Mouse (Mus musculus) G1E-ER4 (cell line): ENCODE results near the gene Disc1. TPM values are rescaled to one million over a fixed set of nuclear protein-coding genes. Genes with fewer than 3 reads are reported as not detected.

ENCODE experiments used
- GATA1 ChIP-seq: IDR thresholded peaks from one replicate; pipeline ENCODE4 v1.8.0; 2012; ENCODE audit warnings: low read length, inconsistent platforms
- polyA plus RNA-seq: library from polyadenylated mRNA; stranded (reverse); fragments of >175 nt; gene quantifications from 2 replicates; pipeline ENCODE4 v1.2.3, GENCODE M21; 2012

Disc1 gene
- polyA plus RNA-seq, 1 experiment = not detected

DNA sequence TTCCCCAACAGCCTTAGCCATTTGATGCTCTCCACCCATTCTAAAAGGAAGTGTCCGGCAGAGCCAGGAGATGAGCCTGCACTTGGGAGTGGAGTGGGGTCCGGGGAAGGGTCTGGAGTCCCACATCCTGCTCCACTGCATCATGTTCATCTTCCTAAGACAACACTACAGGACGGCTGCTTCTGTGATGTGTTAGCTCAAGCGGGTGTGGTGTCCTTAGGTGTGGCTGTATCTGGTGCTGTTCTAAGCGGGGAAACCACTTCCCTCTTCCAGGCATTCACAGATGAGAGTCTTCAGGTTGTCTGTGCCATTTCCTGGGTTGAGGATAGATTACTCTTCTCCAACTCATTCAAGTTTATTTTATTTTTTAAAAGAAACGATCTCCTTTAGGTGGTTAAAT, 4.2 kb upstream of the Disc1 start:
- TF ChIP-seq GATA1 = no peak

DNA sequence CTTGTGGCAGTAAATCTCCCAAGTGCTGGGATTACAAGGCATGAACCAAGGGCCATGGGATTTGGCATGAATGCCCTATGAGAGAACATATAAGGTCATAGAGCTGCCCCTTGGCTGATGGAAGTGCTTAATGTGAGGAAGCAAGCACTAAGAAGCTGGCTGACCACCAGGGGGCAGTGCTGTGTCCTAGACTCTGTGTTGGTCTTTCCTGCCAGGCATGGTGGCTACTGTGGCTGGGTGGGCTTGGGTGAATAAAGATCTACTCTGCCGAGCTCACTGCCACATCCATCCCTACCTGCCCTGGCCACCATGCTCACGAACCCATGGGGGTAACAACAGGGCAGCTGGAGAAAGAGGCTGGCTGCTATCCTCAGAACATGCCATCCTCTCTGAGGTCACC, 2.0 kb upstream of the Disc1 start:
- TF ChIP-seq GATA1 = no peak

DNA sequence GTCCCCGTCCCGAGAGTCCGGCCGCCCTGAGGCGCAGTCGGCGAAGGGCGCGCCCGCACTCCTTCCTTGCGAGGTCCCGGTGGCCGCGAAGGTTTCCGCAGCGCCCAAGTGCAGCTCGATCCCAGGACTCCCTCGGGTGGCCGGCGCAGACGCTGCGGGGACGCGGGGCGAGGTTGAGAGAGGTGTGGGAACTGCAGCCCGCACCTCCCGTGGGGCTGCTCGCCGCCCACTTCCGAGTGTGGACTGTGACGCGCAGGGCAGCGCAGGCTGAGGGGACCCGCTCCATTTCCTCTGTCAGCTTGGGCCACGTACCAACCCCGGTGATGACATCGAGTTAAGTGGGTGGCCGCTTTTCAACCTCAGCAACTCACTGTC, 428 bp downstream of the Disc1 start:
- TF ChIP-seq GATA1 = no peak

DNA sequence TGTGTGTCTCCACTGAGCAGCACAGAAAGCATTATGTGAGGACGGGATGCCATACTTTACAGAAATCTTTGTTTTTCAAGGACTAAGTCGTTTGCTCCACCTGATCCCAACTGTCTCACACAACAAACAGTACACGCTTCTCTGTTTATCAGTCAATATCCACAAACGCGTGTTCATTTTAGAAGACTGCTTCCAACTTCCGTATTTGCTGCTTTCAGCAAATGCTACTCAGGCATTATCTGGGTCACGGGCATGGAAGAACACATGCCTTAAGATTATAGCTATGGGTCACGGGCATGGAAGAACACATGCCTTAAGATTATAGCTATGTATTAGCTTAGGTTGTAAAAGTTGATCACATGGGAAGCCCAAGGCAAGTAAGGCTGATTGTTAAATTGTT, 6.9 kb downstream of the Disc1 start:
- TF ChIP-seq GATA1 = no peak

DNA sequence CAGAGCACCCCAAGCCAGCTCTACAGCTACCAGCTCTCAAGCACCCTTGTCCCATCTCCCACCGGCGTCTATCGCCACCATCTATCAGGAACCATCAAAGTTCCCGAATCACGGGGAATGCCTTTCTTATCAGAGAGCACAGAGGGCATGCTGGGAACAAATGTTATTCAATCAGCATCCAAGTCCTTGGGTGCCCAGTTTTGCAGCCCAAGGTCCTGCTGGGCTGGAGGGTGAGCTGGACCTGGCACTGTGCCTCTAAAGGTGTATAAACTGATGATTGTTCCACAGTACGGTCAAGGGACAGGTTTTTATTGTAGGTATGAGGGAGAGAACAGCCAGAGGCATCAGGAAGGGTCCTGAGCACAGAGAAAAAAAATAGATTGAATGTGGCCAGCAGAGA, 11.6 kb downstream of the Disc1 start:
- TF ChIP-seq GATA1 = no peak

DNA sequence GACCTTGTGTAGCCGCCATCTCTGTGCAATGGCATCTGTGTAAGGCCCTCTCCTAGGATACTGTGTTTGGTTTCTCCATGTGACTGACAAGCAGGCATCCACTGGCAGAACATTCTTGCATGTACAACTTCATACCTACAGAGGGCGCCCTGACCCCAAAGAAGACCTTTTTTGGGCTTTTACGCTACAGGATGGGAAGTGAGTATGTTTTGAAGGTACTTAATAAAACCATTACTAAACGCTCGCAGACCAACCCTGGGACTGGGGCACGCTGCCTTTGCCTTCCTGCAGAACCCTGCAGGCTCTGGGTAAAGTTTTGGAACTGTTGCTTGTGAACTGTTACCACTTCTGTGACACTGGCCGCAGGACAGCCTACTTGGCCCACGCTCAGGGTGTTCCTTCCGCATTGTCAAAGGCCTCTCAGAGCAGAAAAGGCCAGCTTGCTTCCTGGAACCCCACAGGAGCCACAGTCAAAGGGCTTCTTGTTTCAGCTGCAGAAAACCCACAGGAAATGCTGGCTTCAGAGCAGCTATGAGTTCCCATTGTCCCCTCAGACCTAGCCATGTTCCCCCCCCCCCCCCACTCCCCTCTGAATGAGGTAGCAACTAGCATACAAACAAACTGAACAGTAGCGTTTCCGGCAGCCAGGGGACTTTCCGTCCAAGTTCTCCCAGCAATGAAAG, 13.1 kb downstream of the Disc1 start:
- TF ChIP-seq GATA1 = no peak

DNA sequence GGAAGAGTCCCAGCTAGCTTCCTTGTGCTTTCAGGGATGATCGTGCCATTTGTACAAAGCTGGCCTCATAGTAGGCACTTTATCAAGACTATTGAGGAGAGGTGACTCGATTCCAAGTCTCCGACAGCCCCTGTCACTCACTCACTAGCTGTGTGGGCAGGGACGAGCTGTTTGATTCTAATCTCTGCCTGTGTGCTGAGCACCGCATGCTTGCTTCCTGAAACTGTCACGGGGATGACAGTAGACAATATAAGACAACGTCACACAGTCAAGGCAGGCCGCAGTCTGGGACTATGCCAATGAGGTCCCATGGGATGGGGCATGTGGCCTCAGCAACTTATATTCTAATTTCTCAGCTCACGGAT, 13.6 kb downstream of the Disc1 start:
- no peak for TF ChIP-seq GATA1

DNA sequence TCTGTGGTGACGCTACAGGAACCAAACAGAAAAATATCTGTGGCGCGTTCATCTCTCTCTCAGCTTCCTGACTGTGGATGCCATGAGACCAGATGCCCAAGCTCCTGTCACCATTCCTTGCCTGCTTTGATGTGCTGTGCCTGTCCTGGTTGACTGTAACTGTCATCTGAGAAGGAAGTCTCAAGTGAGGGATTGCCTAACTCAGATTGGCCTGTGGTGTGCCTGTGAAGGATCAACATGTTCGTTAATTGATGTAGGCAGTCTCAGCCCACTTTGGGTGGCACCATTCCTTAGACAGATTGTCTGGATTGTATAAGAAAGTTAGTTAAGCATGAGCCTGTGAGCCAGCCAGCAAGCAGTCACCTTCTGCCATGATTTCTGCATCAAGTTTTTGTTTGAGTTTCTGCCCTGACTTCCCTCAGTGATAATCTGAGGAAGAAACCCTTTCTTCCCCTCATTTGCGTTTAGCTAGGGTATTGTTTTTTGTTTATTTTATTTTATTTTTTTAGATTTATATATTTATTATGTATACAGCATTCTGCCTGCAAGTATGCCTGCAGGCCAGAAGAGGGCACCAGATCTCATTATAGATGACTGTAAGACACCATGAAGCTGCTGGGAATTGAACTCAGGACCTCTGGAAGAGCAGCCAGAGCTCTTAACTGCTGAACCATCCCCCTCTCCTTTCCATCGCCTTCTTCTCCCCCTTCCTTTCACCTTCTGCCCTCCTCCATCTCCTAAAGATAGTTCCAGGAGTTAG, 14.3 kb downstream of the Disc1 start:
- TF ChIP-seq GATA1 = no peak

DNA sequence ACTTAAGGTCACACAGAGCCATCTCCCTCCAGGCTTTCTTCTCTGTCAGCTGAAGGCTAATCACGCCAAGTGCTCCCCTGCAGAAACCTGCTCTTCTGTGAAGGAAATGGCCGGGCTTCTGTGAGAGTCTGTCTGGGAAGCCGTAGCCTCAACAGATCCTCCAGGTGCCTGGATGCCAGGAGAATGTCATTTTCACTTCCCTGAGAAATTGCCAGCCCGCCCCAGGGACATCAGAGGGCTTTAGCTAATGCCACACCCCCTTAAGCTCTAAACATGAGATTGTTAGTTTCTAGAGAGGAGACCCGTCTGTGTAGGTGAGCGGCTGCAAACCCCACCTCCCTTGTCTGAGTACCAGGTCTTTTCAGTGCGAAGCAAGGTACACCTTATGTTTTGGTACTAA, 15.3 kb downstream of the Disc1 start:
- no peak for TF ChIP-seq GATA1

DNA sequence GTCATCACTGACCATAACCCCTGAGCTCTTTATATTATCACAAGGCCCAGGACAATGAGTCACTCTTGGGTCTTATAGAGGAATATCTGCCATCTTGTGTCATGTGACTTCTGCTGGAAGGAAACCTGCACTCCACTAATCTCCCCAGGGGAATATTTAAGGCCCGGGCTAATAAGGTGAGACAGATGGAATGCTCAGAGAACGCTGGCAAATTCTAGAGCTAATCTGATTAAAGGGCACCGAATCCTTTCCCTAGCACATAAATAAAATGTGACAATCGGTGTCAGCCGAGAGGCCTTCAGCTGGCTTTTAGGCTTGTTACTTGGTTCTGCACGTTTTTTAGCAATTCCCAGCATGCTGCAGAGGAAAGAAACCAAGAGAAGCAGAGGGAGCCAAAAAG, 15.7 kb downstream of the Disc1 start:
- no peak for TF ChIP-seq GATA1

DNA sequence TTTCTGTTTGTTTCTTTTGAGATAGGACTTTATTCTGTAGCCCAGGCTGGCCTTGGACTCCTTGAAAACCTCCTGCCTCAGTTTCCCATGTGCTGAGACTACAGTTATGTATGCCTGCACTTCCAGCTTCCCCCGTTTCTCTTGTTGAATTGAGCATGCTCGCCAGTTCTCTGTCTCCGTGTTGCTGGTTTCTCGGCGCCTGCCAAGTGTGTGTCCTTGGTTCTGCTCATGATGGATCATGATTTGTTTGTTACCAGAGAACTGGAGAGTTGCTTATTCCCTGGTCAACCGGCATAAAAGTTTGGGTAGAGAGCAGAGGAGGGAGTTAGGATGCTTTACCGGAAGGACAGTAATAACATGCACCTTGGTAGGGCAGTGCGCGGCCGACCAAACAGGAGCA, 20.1 kb downstream of the Disc1 start:
- TF ChIP-seq GATA1 = no peak

DNA sequence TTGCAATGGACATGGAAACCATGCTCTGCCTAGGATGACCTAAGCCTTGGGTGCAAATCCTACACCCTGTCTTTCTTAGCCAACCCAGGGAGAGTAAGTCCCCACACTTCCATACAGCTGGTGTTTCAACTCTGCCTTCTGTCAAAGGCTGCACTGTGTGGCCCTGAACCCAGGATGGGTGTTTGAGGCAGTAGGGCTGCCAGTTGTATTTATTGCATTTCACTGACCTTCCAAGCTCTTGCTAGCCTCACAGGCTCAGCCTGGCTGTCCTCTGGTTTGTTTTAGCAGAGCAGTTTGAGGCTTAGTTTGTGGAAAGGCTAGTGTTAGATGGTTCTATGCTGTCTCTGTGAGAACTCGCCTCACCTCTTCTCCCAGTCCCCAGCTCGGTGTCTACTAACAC, 20.6 kb downstream of the Disc1 start:
- no peak for TF ChIP-seq GATA1

DNA sequence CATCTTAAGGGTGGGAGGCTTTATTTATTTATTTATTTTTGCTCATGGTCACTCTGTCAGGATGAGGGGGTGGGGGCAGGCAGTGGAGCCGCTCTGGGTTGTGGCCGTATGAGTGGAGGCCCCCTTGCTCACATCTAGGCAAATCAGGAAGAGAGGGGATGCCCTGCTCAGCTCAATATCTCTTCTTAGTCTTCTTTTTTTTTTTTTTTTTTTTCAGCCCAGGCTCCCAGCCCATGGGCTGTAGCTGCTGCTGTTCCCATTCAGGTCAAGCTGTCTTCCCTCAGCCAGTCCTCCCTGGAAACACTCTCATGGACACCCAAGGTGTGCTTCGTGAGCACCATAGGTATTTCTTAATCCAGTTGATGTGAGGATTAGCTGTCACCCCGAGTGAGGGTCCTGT, 21.4 kb downstream of the Disc1 start:
- no peak for TF ChIP-seq GATA1

DNA sequence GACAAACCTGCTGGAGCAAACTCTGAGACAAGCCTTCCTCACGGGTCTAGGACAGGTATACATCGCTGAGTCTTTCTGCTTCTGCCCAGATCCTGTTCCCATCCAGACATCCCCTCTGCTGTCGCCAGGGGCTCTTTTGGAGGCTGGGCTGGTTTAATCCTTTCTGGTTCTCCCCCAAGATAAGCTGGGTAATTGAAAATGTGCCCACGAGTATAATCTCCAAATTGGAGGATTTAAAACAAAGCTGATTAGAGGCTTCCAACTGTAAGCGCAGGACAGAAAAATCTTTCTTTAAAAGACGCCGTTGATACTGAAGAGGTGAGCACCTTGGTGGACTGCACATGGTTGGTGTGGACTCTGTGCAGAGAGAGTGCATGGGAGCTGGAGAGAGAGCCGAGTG, 23.3 kb downstream of the Disc1 start:
- no peak for TF ChIP-seq GATA1

DNA sequence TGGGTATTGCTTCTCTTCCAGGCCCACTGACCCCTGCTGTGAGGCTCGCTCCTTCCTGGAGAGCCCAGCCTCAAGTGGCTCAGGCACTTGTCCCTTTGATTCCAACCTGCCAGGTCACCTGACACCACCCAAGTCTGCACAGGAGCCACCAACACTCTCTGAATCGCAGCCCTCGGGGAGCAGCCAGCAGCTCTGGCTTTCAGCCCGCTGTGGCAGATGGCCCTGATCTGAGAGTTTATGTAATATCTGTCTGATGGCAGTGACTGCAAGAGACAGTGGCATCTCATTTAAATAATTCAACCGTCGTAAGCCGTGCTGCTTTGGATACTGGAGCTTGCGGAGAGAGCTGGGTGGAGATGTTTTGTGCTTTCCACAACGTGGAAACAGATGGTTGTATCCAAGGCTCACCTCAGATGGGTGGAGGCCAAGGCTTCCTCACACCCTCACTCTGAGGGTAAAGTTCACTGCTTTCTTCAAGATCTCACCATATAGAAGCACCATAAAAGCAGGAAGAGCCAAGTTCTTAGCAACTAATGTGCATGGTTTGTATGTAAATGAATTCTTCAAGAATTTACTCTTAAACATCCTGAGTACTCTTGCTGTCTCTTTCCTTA, 24.9 kb downstream of the Disc1 start:
- TF ChIP-seq GATA1 = no peak

DNA sequence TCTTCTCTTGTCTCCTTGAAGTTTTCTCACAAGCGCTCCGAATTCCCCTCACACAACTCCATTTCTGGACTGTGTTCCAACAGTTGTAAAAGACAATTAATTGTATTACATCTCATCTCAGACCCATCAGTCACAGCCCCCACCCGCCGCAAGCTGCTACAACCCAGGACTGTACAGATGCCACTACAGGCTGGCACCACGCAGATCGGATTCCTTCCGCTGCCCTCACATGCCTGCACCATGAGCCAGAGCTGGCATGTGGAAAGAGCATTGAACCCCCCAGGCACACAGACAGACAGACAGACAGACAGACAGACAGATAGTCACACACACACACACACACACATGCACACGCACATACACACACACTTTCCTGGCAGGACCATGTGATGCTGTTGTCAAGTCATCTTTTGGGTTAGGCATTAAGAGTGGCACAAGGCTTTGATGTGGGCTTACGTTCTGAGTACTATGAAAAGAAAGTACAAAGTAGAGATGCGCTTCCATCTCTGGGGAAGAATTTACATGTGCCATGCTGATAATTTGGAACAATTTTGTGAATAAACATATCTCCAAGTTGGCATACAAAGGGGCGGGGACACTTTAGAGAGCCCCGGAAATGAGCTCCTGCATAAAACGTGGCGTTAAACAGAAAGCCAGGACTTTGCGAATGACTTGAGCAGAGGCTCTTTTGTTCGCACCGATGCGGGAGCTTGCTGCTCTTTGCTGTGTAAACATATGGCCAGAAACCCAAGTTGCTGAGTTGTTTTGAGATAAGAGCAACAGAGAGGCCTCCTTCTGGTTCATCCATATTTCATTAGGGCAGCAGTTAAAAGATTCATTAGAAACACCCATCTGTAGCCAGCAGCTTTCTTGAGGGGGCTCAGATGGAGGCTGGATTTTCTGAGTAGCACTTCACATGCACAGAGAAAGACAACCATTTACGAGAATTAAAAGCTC, 26.7 kb downstream of the Disc1 start:
- TF ChIP-seq GATA1 = no peak
